Mouse (Mus musculus) kidney, adult 18-20 months (tissue): ENCODE data around the gene Pitpnb.

Experiments
- DNase-seq: peaks from one replicate; pipeline ENCODE4 v3.0.0; 2021

The Pitpnb gene

DNA sequence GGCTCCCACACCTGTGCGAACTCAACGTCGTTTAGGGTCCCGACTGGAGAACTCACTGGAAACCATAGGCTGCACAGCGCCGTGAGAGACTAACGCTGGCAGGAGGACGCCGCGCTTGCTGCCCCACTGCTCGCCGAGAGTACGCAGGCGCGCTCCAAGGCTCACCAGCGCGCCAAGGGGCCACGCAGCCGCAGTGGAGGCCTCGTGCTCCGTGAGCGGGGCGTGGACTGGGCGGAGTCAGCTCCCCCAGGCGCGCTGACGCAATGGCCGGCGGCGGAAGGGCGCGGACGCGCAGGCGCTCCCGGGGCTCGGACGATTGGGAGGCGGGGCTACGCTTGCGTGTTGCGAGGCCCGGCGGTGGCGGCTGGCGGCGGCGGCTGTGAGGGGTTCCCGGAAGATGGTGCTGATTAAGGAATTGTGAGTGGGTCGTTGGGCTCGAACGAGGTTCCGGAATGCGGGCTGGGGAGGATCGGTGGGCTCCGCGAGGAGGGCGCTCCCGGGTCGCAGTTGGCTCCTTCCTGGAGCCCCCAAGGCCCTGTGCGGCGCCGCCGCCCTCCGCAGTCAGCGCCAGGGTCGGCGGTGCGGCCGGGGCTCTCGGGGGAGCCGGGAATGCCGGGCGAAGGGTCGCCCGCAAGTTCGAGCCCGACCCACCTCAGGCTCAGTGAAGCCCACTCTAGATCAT lies at the start of gene Pitpnb:
Pitpnb (plus strand) TSS at position 347 of the 682 bp plus-strand sequence.
- peak; percentile 99 for DNase-seq

DNA sequence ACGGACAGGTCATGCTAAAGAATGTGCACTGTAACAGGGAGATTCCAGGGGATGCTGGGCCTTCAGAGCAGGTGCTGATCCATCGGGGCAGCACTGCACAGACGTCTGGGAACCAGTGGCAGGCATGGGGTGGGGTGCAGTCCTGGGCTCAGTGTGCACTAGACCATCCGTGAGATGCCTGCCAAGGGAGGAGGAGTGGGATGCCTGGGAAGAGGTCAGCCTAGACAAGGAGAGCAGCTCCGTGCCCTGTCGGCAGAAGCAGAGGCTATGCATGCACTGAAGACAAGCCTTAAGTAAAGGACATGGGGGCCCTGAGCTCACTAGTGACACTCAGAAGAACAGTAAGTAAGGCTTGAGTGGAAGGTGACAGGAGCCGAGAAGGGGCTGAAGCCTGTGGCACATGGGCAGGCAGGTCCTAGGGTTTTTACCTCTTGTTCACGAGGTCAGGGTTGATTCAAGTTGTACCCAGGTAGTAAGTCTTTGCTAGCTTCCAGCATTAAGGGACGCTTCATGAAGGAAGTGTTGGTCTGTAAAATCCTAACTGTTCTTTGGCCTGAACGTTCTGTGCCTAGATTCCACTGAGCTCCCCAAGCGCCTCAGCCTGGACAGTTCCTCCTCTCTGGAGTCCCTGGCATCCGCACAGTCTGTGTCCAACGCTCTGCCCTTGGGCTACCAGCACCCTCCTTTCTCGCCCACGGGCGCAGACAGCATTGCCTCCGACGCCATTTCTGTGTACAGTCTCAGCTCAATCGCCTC lies 46.0 kb upstream of the Pitpnb start:
- DNase-seq = no peak

DNA sequence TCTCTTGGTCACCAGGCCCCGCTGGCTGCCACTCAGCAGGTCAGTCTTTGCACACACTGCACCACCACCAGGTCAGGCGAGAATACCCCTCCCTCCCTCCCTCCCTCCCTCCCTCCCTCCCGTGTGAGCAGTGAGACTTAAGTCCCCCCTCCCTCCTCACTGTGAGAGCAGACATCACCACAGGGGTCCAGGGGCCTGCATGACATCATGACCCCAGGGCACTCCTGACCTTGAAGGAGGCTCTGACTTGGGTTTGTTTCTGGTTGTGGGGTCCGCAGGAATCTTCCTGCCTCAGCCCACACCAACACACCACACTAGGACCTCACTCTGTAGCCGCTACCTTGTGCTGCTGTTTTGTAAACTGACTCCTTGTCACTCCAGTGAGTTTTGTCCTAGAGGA lies 43.0 kb upstream of the Pitpnb start:
- DNase-seq = no peak

DNA sequence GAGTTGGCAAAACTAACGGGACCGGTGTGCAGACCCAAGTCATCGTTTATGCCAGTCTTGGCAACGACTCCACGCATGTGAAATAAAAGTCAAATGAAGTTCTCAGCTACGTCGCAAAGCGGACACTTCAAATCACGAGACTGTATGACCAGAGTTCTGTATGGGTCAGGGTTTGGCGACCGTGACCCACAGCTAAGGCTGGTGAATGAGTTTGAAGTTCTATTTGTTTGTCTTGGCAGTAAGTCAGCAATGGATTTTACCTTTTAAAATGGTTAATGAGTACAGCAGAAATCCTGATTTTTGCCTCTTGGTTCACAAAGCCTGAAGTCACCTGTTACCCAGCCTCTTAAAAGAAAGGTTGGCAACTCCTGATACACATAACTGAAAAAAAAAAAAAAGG lies 42.1 kb upstream of the Pitpnb start:
- DNase-seq = peak; percentile 59

DNA sequence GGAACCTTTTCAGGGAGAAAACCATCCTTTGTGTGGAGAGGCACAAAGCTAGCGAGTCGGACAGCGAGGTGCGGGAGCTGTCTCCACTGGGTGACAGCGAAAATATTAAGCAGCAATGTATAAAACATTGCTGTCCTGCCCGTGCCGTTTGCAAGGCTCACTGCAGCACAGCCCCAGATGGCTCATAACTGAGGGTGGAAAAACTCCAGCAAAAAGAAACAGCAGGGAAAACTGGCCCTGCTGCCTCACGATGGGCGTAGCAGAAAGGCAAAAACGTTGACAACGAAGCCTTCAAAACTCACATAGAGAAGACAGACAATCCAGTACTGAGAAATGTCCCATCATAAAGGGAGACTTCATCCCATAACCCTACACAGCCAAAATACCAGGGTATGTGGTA lies 40.5 kb upstream of the Pitpnb start:
- DNase-seq = no peak

DNA sequence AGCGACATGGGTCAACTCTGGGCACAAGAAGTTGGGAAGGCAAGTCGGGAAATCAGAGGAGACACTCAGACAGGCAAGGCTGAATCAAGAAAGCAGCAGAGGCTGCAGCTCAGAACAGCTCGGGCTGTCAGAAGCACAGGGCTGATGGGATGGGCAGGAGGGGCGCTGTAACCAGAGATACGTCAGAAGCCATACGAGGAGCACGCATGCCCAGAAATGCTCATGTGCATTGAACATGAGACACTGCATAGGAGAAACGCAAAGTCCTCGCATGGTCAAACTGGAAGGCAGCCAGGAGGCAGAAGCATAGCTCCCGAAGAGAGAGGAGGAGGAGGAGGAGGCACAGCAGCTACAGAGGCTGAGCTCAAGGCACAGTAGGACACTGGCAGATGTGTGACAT lies 38.9 kb upstream of the Pitpnb start:
- DNase-seq = no peak

DNA sequence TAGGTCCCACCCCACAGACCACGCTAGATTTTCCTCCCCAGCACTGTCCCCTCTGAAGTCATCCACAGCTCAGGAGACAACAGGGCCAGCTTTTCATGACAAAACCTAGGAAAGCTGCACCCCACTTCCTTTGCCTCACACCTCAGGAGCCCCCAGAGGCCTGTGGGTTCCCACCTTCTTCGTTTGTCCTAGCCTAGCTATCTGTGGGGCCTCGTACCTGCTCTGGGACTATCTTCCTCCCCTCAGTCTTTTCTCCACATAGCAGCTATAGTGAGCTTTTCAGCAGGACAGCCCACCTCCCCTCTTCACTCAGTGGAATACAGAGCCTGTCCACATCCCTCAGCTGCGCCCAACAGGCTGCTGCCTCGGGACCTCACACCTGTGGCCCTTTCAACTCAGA lies 32.8 kb upstream of the Pitpnb start:
- no peak for DNase-seq

DNA sequence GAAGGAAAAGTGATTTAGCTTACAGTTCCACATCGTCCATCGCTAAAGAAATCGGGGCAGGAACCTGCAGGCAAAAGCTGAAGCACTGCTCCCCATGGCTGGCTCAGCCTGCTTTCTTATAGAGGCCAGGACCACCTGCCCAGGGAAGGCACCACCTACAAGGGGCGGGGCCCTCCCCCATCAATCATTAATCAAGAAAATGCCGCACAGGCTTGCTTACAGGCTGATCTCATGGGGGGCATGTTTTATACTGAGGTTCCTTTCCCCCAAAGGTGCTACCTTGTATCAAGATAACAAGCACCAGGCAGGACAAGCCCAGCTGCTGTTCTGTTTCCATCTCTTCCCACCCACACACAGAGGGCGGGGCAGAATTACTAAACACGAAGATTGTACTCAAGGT lies 31.9 kb upstream of the Pitpnb start:
- no peak for DNase-seq

DNA sequence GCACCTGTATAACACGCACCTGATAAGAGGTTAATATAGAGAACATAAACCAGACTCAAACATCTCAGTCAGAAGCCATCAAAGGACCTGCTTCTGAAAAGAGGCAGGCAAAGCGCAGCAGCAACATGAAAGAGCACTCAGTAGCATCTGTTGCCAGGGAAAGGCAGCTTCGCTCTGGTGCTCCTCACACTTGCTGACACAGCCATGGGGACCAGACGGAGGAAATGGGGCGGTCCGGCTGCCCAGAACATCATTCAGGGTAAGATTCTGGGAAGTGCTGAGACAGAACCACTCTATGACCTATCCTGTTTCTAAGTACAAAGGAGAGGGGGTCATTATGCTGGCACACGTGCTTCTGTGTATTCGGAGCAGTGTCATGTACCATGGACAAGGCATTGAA lies 29.8 kb upstream of the Pitpnb start:
- DNase-seq = no peak

DNA sequence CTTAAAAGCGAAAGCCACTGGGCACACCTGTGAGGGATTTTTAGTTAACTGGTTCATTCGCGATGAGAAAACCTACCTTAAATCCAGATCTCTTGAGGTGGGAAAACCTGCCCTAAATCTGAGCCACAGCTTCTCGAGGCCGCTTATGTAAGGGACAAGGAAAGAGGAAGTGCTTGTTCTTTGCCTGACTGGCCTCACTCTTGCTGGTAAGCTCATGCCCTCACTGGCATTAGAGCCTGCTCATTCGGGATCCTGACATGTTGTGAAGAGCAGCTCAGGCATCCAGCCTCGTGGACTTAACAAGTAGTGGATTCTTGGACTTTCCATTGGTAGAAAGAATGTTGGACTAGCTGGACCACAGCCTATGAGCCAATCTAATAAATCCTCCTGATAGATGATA lies 28.8 kb upstream of the Pitpnb start:
- DNase-seq = no peak

DNA sequence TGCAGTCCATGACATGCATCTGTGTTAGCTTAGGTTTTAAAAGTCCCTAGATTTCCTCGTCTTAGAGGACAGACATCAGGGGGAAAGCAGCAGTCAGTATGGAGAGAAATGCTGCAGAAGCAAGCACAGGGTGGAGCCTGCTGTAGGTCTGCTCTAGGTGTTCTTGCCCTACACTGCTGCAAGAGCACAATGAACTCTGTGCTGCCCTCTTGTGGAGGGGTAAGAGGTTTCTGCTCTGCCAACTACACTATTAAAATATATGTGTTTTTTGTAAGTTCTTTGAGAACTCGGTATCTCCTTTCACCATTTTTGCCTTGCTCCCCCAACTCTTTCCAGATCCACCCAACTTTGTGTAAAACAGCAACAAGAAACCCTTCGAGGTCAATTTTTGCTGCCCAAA lies 25.8 kb upstream of the Pitpnb start:
- no peak for DNase-seq

DNA sequence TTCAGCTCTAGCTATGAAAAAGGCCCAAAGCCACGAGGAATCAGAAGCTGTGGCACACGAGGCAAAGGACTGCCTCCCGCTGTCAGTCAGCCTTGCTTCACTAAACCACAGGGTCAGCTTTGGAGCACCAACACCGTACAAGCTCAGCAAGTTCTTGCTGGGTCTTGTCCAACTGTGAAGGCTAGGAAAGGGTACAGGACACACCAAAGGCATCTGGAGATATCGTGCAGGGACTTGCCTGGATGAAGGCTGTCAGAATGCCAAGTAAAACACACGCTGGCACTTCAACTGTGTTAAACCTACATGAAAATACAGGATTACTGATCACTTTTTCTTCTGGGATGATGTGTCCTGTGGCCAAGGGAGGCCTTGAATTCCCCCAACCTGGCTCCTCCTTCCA lies 20.4 kb upstream of the Pitpnb start:
- peak; percentile 49 for DNase-seq

DNA sequence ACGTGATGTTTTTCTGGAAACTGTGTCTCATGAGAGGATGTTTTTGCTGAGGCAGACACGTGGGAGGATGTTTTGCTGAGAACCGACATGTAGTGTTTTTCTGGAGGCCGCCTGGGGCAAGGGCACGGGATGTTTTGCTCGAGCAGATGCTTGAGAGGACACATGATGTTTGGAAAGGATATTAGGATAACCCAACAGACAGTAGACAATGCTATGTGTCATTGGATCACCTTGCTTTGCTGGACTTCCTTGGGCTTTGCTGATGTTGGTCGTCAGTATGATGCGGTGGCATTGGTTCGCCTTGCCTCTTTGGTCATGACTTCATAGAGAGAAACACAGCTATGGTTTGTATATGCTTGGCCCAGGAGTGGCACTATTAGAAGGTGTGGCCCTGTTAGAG lies 16.7 kb upstream of the Pitpnb start:
- DNase-seq = no peak

DNA sequence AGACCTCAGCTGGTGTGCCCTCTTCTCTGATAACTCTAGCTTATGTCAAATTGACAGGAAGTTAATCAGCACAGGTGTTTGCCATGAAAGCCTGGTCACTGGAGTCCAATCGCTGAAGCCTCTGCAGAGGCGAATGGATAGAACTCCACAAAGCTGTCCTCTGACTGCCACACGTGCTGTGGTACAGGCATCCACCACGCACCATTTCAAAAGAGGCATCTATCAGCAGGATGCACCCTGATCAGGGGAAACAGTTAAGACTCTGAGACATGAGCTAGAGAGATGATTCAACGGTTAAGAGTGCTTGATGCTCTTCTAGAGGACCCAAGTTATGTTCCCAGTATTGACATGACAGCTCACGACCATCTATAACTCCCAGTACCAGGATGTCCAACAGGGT lies 15.5 kb upstream of the Pitpnb start:
- DNase-seq = no peak

DNA sequence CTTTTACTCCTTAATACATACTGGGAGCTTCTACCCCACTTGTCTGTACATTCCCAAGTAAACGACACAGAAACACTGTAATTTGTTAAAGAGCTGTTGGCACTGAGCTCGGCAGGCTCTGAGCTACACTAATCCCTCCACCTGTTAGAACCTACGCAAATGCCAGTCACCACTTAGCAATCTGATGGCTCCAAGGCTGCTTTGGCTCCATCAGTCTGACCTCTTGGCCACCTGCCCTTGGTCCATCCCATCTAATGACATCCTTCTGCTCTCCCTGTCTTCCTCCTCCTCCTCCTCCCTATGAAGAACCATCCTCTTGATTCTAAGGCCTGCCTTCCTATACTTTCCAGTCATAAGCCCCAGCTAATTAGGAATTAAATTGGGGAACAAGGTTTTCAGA lies 13.0 kb upstream of the Pitpnb start:
- DNase-seq = no peak

DNA sequence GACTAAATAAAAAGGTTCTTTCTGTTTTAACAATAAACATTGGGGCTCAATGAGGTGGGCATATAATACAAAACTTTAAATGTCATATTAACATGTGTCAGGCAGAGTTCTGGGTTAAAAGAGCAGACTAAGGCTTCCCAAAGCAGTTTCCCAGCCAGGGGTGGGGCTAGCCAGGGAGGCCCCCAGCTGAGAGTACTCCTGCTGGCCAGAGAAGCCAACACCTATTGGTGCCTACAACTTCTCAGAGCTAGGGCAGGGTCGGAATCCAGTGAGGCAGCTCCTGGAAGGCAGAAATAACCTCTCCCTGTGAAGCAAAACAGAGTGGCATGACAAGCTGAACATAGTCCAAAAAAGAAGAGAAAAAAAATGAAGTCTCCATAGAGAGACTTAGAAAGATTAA lies 11.6 kb upstream of the Pitpnb start:
- DNase-seq = no peak

DNA sequence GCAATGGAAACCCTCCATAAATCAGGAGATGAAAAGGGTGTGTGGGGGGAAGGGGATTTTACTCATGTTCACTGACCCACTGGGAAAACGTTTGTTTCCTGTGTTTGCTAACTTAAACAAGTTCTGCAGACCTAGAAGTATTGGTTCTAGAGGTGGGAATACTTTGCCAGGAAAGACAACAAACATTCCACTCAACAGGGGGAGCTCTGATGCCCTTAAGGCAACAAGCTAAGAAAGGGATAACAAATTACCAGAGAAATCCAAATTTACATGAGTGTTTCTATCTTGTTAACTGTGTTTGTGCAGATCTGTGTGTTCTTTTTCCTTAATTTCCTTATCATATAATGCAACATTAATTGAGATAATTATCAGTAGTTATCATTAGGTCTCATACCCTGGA lies 4.8 kb upstream of the Pitpnb start:
- no peak for DNase-seq

DNA sequence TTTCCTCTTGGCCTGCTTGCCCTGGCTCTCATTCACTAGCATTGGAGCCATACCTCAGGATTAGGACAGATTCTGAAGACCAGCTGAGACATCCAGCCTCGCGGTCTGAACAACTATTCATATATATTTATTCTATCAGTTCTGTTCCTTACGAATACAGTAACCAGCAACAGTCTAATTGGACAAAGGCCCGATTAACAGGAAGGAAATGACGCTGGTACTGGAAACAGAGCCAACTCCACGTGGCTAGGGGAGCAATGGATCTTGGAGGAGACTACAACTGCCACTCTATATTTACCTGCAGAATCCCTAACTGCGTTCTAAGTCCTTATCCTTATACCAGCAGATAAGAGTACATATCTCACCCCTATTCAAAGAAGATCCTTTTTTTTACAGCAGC lies 3.1 kb upstream of the Pitpnb start:
- no peak for DNase-seq

DNA sequence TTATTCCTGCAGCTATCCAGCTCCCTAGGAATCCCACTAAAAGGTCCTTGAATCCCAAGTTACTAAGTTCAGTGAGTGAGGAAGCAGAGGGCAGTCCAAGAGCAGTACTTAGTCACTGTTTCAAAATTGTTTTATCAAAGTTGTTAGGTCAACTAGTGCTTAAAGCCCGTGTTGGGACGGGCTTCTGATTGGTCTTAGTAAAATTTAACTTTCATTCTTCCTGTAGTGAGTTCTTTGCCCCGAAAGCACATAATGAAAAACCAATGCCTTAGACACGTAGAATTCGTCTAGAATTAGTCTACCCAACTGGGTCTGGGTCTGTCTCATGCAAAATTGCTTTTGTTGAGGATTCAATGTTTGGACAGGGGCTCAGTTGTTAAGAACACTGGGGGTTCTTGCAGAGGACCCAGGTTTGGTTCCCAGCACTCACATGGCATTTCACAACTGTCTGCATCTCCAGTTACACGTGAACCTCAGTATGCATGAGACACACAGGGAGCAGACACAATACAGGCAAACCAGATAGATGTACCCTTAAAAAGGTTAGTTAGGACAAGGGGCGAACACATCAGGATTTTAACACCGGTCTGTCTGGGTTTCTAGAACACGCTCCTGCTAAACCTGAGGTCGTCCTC lies 664 bp upstream of the Pitpnb start:
- DNase-seq = no peak

DNA sequence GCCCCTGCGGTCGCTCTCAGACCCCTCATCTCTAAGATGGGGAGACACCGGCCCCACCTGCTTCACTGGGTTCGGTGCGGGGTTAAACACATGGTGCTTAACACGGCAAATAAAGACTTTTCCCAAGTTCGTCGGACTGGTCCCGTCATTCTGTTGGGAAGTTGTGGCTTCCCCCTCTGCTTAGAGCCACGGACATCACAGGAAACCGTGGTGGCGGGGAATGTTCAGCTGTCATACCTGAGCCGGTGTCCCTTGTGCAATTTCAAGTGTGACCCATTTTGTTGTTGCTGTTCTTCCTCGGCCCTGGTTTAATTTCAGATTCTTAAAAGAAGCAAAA lies 504 bp downstream of the Pitpnb start:
- DNase-seq = no peak

DNA sequence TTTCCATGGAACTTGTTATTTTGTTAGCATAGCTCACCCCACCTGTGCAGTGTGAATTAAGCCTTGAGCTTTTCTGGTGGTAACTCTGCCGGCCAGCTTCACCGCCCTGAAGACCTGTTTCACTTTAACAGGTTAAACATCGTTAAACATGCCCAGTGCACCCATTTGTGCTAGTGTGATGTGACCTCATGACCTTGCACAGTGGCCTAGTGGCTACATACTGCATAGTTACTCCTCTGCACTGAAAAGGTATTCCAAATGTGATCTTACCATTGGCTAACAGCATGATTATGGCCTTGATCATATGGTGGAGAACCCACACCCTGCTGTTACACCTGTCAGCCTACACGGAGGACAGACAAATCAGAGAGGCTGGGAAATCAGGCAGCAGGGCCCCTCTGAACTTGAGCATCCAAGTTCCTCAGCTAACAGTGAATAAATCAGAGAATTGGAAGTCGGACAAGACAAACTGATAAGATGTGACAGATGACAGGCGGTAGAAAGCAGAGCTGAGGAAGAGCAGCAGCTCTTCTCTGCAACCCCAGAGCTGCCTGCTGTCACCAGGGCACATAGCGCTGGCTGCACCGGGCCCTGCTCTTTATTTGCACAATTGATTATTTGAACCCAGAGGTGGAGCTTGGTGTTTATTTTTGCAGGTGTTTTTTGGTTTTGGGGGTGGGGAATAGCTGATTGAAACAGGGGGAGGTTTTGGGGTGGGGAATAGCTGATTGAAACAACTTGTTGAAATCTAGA lies 5.6 kb downstream of the Pitpnb start:
- no peak for DNase-seq

DNA sequence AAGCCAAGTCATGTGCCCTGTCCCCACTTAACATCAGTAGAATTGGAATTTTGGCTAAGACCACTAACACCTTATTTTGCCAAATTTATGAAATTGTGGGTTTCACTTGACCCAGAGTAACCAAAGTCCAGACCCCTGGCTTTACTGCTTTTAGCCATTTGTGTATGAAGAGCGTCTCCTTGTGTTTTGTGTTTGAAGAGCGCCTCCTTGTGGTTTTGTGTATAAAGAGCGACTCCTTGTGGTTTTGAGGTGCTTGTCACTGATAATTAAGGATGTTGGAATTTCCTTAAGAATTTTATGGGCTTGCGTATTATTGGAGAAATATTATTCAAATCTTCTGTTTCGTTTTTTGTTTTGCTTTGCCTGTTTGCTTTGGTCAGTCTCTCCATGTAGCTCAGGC lies 11.0 kb downstream of the Pitpnb start:
- peak; percentile 12 for DNase-seq

DNA sequence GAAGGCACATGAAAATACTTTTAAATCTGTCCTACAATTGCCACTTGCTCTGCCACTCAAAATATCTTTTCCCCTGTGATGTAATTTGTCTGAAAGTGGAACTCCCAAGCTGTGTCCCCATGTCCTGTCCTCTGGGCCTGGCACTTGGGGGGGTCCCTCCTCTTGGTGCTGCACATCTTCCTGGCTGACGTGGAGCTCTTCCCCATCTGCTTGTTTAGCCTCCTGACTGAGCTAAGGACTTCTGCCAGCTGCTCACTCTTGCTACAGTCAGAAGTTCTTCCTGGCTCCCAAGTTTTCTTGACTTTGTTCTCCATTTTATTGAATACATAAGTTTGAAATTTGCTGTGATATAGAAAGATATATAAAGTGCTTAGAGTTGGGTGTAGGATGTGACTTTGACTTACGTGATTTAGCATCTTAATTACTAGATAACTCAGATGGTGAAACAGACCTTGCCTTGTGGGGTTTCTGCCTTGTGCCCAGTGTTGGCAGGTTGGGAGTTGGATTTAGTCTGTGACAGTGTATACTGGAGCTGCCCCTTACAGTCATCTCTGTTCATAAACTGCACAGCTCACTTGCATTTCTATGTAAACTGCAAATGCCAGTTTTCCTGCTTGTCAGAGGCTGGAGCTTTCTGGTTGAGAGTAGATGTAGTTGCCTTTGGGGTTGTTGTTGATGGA lies 14.3 kb downstream of the Pitpnb start:
- DNase-seq = no peak
